Mouse (Mus musculus) CH12.LX (cell line): Measurements from ENCODE around the gene Dcaf6. TPM values are rescaled to one million over a fixed set of nuclear protein-coding genes. Genes with fewer than 3 reads are reported as not detected.

Experiments used
- DNase-seq: peaks from one replicate; pipeline ENCODE4 v3.0.0-alpha.2; 2013; ENCODE audit errors: extremely low read depth
- H3K27ac ChIP-seq: 2 replicates; pipeline ENCODE4 v1.5.1; 2012; ENCODE audit warnings: low read depth, mild to moderate bottlenecking, control low read depth, moderate library complexity; ENCODE audit not compliant: insufficient read depth
- H3K27me3 ChIP-seq: replicated peaks from 2 replicates; pipeline ENCODE3; 2012; ENCODE audit warnings: inconsistent platforms
- H3K36me3 ChIP-seq, 2 experiments: replicated peaks in 1 of 2; 2 replicates each; pipeline versions ENCODE3 to v1.6.1; 2012; ENCODE audit warnings: inconsistent platforms in 1 of 2, low read length in 1 of 2, mild to moderate bottlenecking in 1 of 2, mixed read lengths in 1 of 2, moderate library complexity in 1 of 2; ENCODE audit not compliant: control insufficient read depth in 1 of 2, insufficient read depth in 1 of 2
- H3K4me1 ChIP-seq, 2 experiments: 2 replicates each; pipeline ENCODE4 v1.6.1; 2012; ENCODE audit warnings: inconsistent platforms in 1 of 2, moderate library complexity in 1 of 2; ENCODE audit not compliant: insufficient read depth in 2 of 2, control insufficient read depth in 1 of 2
- H3K4me2 ChIP-seq: 2 replicates; pipeline ENCODE4 v1.6.1; 2012; ENCODE audit warnings: low read depth, mild to moderate bottlenecking, control low read depth; ENCODE audit not compliant: poor library complexity, insufficient read depth, severe bottlenecking
- H3K4me3 ChIP-seq, 3 experiments: fragments of 150-350 bp in 1 of 3; sonication (generic) in 1 of 3; replicated peaks in 1 of 3; 2 replicates each; pipeline versions ENCODE3 to v1.5.1; 2011 to 2012; ENCODE audit warnings: low read depth in 2 of 3, low read length in 2 of 3, mild to moderate bottlenecking in 2 of 3, moderate library complexity in 2 of 3, control low read depth in 1 of 3, improper control_type of control experiment in 1 of 3, inconsistent platforms in 1 of 3, mixed read lengths in 1 of 3; ENCODE audit not compliant: poor library complexity in 1 of 3
- H3K79me2 ChIP-seq: replicated peaks from 2 replicates; pipeline ENCODE4 v1.6.1; 2012; ENCODE audit warnings: mild to moderate bottlenecking, moderate library complexity; ENCODE audit not compliant: control insufficient read depth, poor library complexity, insufficient read depth, severe bottlenecking; ENCODE audit errors: extremely low read depth
- H3K9ac ChIP-seq: 2 replicates; pipeline ENCODE4 v1.6.1; 2012; ENCODE audit warnings: low read depth, mild to moderate bottlenecking, control low read depth, moderate library complexity; ENCODE audit not compliant: insufficient read depth
- H3K9me3 ChIP-seq: replicated peaks from 2 replicates; pipeline ENCODE3; 2012; ENCODE audit warnings: low read length, inconsistent platforms, mixed read lengths
- BHLHE40 ChIP-seq: IDR thresholded peaks from 2 replicates; pipeline ENCODE4 v1.6.1; 2011; ENCODE audit warnings: mild to moderate bottlenecking, low read depth, low read length, improper control_type of control experiment
- CHD1 ChIP-seq: IDR thresholded peaks from 2 replicates; pipeline ENCODE4 v1.6.1; 2012; ENCODE audit warnings: low read depth, low read length, improper control_type of control experiment, inconsistent platforms
- CHD2 ChIP-seq: IDR thresholded peaks from 2 replicates; pipeline ENCODE4 v1.6.1; 2011; ENCODE audit warnings: low read length, improper control_type of control experiment
- EP300 ChIP-seq: IDR thresholded peaks from 2 replicates; pipeline ENCODE4 v1.6.1; 2011; ENCODE audit warnings: low read length, improper control_type of control experiment
- MYC ChIP-seq: IDR thresholded peaks from 2 replicates; pipeline ENCODE4 v1.6.1; 2011; ENCODE audit warnings: low read depth, mild to moderate bottlenecking, improper control_type of control experiment, low read length
- PAX5 ChIP-seq: IDR thresholded peaks from 2 replicates; pipeline ENCODE4 v1.6.1; 2012; ENCODE audit warnings: low read length, inconsistent platforms, mixed read lengths
- SIN3A ChIP-seq: IDR thresholded peaks from 2 replicates; pipeline ENCODE4 v1.6.1; 2012; ENCODE audit warnings: low read length, improper control_type of control experiment, inconsistent platforms
- USF1 ChIP-seq: IDR thresholded peaks from 2 replicates; pipeline ENCODE4 v1.6.1; 2014; ENCODE audit warnings: low read depth, mild to moderate bottlenecking, inconsistent platforms, low read length, improper control_type of control experiment
- ZC3H11A ChIP-seq: IDR thresholded peaks from 2 replicates; pipeline ENCODE4 v1.6.1; 2012; ENCODE audit warnings: low read depth, mild to moderate bottlenecking, inconsistent platforms, low read length, improper control_type of control experiment
- dilution Hi-C: fragments of 300-500 bp; cut with MboI; formaldehyde crosslinking; loops from 2 replicates; pipeline ENCODE4 v1.14.3; 2020; ENCODE audit warnings: low sequenced_read_pairs; ENCODE audit not compliant: extremely low pct_unique_long_range_greater_than_20kb, extremely low pct_ligation_motif_present
- in situ Hi-C: fragments of 300-500 bp; cut with MboI; formaldehyde crosslinking; loops from 3 replicates; pipeline ENCODE4 v1.14.3; 2019; ENCODE audit warnings: low sequenced_read_pairs, low pct_ligation_motif_present, low pct_unique_long_range_greater_than_20kb, mixed read lengths
- polyA plus RNA-seq: library from polyadenylated mRNA; unstranded; fragments of >175 nt; gene quantifications from 2 replicates; pipeline ENCODE4 v1.2.1, GENCODE M21; 2012; ENCODE audit warnings: low read depth; ENCODE audit not compliant: insufficient read length
- total RNA-seq, 2 experiments: library from RNA; depleted of rRNA; stranded (reverse); fragments of 300-350 nt in 1 of 2; fragments of >200 nt in 1 of 2; gene quantifications; 2 replicates each; pipeline ENCODE4 v1.2.3; 2012 to 2014

Gene Dcaf6
- total and polyA plus RNA-seq, 3 experiments = 3.7 to 4.1 (median 4.1) TPM

- no peak overlapping the region for H3K27ac ChIP-seq
- H3K9ac ChIP-seq = no peak overlapping the region
- H3K4me2 ChIP-seq = no peak overlapping the region
- no peak for DNase-seq
- H3K4me3 ChIP-seq = no peak overlapping the region
- dilution Hi-C loops = no loop called here
- no peaks in the 10 kb centered on the region for H3K27me3 ChIP-seq
- H3K79me2 ChIP-seq = no peaks in the 10 kb centered on the region
- TF ChIP-seq SIN3A = no peak
- H3K9me3 ChIP-seq = no peaks in the 10 kb centered on the region
- H3K4me1 ChIP-seq = peaks cover 3 to 11% of the 10 kb centered on the region in 2 experiments; a peak in 3 of 4 replicates
- in situ Hi-C loops = no loop called here
- peaks cover 4 to 7% of the 10 kb centered on the region in 2 experiments for H3K36me3 ChIP-seq
Observed at GRCm38 (mm10) chr1:165348627-165349026, 111.6 kb downstream of the Dcaf6 start.

- Histone ChIP-seq H3K27ac (no peak overlapping the region), H3K9ac (no peak overlapping the region), H3K27me3 (no peaks in the 10 kb centered on the region), H3K4me3 (no peak overlapping the region), H3K4me1 (peaks cover 3 to 21% of the 10 kb centered on the region in 2 experiments; a peak in 3 of 4 replicates), H3K9me3 (no peaks in the 10 kb centered on the region), H3K36me3 (no peaks in the 10 kb centered on the region), H3K79me2 (no peaks in the 10 kb centered on the region), H3K4me2 (0 out of 2 replicates have a peak overlapping the region, but pooled peaks have one; percentile 15)
- TF ChIP-seq USF1 = no peak
- no peak for TF ChIP-seq BHLHE40
- TF ChIP-seq CHD1 = no peak
- TF ChIP-seq EP300 = no peak
- no peak for TF ChIP-seq MYC
- in situ Hi-C loops = no loop called here
- no peak for DNase-seq
- dilution Hi-C loops = no loop called here
Observed at GRCm38 (mm10) chr1:165344453-165344852, 115.8 kb downstream of the Dcaf6 start.

GRCm38 (mm10) chr1:165342126-165342525 lies 118.1 kb downstream of the Dcaf6 start:
- Histone ChIP-seq H3K9me3 (no peaks in the 10 kb centered on the region), H3K27me3 (no peaks in the 10 kb centered on the region)
- no peak for TF ChIP-seq CHD2
- no peak for TF ChIP-seq ZC3H11A
- TF ChIP-seq PAX5 = no peak
- TF ChIP-seq, all 38 proteins: peak for 0
- no peak for DNase-seq
- no peaks in the 10 kb centered on the region for H3K79me2 ChIP-seq
- H3K36me3 ChIP-seq = peaks cover 0 to 2% of the 10 kb centered on the region in 2 experiments
- H3K27ac ChIP-seq = no peak overlapping the region
- H3K4me1 ChIP-seq = peaks cover 3 to 21% of the 10 kb centered on the region in 2 experiments; a peak in 3 of 4 replicates
- H3K4me2 ChIP-seq = no peak overlapping the region
- H3K9ac ChIP-seq = no peak overlapping the region
- in situ Hi-C loops (no loop called here), dilution Hi-C loops (no loop called here)
- H3K4me3 ChIP-seq = no peak overlapping the region
